Mouse (Mus musculus): ENCODE results near the gene Crygc.

The Crygc gene

DNA sequence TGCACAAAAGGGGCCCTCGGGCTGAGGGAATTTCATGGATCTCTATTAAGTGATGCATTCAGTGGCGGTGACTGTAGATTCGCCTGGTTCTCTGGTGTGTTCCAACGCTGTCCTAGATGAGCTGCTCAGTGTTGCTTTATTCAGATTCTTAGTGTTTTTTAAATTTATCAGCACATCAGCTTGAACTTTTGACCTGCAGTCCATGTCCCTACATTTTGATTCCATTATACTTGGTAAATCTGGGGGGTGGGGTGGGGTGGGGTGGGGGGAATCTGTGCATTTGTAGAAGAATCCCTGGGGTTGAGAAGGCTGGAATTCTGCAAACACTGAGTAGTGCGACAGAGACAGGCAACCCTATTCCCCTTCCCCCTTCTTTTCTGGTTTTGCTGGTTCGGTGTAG is at the start of gene Crygc:
Gene Crygc (minus strand): TSS at position 101 of the 400 bp plus-strand sequence.
- CTCF ChIA-PET = no interaction called here
- POLR2A ChIA-PET = interaction anchor here in 2 of 4 experiments (0.6 to 1.6 kb wide), 3 partner anchors 24 to 542 kb away, joined by 3 to 7 read pairs (median 6); no protein-coding TSS in a partner anchor

DNA sequence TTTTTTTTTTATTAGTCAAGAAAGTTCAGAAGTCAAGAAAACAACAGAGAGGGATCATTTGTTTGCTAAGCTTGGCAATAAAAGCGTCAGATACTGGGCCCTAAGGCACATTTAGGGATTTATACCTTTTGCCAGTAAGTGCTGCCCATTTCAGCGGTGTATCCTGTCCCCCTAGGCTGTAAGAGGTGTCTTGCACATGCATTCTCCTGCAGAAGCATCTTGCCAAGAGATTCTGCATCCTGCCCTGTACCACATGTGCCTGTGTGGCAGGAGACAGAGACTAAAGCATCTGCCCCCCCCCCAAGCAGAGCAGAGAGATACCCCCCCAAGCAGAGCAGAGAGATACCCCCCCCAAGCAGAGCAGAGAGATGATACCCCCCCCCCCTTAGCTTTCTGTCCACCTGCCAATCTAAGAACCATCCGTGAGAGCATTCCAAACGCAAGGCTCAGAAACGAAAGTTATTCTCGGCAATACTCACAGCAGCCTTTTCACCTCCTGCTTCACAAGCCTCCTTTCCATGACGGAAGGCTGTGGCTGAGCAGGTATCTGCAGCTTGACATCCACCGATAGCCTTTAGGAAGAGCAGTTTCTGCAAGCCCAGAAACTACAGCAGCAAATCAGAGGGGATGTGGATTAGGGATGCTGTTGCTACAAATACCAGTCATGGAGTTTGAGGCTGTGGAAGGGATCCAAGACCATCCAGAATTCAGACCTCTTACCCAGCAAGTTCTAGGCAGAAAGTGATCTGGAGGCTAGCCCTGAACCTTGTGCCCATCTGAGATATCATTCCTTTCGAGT is 49.3 kb upstream of the Crygc start, which contains the start of gene D630023F18Rik:
Gene D630023F18Rik (minus strand): TSS at position 641 of the 799 bp plus-strand sequence.
- ChIA-PET POLR2A (interaction anchor here in 2 of 4 experiments (0.7 to 1.0 kb wide), 2 partner anchors 10 to 11 kb away, joined by 3 read pairs; no protein-coding TSS in a partner anchor), CTCF (no interaction called here)

DNA sequence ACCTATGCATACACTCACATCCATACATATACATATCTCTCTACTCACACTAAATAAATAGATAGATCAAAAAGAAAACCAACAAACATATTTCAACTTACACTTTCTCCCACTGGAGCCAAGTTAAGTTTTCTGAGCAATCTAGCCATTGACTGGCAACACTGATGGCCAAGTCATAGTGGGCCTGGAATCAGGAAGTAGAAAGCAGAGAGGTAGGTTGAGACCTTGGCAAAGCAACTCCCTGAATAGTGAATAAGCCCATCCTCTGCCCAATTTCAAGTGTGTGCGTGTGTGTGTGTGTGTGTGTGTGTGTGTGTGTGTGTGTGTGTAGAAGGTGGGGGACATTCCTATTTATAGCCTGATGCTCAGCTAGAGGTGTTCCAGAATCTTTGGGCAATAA is 45.9 kb upstream of the Crygc start, which contains the start of gene Gm28845:
Gene Gm28845 (minus strand): TSS at position 121 of the 400 bp plus-strand sequence.
- CTCF ChIA-PET = no interaction called here
- POLR2A ChIA-PET = interaction anchor here in 2 of 4 experiments (1.8 to 2.8 kb wide), 3 partner anchors 9 to 59 kb away, joined by 4 to 8 read pairs (median 5); no protein-coding TSS in a partner anchor

DNA sequence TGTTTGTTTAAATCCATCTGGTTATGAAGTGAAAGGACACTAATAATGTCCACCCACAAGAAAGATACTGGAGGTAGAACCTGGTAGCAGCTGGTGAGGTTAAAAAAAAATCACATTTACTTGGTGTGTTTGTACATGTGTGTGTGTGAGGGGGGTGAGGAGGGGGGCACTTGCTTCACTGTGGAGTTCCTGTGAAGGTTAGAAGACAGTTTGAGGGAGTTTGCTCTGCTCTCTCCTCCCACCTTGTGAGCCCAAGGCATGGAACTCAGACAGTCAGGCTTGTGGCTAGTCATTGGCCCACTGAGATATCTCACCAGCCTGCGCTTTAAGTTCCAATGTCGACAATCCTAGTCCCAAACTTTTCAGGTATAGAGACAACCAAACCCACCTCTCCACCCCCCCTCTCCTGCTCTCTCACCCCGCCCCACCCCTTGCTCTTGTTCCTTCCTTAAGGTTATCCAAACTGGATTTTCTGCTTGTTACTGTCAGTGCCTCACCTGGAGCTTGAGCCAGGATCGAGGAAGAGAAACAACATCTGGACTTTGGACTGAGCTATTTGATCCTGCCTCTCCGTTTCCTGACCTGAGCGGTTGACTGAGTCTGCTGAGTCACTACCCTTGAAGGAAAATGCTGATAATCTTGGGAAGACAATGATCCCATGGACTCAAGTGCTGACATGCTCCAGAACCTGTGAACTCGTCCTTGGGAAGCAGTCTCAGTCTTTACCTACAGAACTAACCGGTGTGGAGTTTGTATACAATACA is 44.8 kb upstream of the Crygc start:
- ChIA-PET POLR2A (interaction anchor here in 3 of 4 experiments (0.7 to 2.8 kb wide), 8 partner anchors 8 to 383 kb away, joined by 3 to 8 read pairs (median 4); partner anchors contain the start of genes Idh1 (in 1 of the 3) and Pikfyve (in 1 of the 3)), CTCF (no interaction called here)

DNA sequence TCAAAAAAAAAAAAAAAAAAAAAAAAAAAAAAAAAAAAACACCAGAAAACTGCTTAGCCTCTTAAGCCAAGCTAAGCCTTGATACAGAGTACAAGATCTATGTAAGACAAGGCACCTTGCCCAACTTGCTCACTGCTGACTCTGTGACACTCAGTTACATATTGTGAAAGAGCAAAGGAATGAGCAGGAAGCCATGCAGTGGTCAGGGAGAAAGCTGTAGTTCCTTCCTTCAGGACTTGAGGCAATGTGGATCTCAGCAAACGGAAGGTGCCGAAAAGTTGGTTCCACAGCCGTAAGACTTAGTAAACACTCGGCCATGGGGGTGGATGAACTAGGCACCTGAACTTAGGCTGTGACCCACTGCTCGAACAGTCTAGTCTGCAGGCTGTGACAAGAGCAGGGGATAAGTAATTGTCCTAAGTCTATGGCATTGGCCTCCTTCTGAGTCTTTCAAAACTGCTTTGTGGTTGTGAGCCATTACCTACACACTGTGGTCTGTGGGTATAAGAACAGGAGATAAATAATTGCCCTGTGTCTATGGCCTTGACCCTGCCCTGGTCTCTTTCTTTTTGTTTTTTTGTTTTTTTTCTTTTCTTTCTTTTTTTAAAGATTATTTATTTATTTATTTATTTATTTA is 40.2 kb upstream of the Crygc start:
- CTCF ChIA-PET = interaction anchor here (0.5 to 2.9 kb wide), 7 partner anchors 24 to 1454 kb away, joined by 3 to 22 read pairs (median 4); partner anchors contain the start of gene Idh1 (in 1 of the 4)
- POLR2A ChIA-PET = interaction anchor here in 2 of 4 experiments (0.6 to 4.4 kb wide), 6 partner anchors 16 to 497 kb away, joined by 3 to 37 read pairs (median 4); partner anchors contain the start of genes Ccnyl1 (in 1 of the 2), Idh1 (in 1 of the 2), Mettl21a (in 1 of the 2) and Pikfyve (in 1 of the 2)

DNA sequence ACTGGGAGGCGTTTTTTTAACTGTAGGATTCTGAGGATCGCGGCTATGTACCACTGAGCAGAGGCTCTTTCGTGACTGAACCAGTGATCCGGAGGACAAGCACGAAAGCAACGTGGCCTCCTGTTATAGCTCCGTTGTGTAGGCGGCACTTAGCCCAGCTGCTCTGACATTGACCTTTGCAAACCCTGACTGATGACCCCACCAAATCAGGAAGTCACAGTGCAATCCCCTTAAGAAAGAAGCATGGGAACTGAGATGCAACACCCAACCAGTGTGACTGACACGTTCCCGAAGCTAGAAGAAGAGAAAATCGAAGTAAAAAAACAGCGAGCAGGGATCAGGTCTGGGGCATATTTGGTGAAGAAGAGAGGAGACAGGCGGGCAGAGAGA is 39.3 kb upstream of the Crygc start:
- CTCF ChIA-PET = interaction anchor here in 3 of 4 experiments (0.6 to 2.9 kb wide), 9 partner anchors 11 to 1453 kb away, joined by 3 to 22 read pairs (median 3); partner anchors contain the start of gene Idh1 (in 1 of the 3)
- POLR2A ChIA-PET = interaction anchor here in 3 of 4 experiments (0.8 to 4.4 kb wide), 13 partner anchors 10 to 422 kb away, joined by 3 to 37 read pairs (median 4); partner anchors contain the start of genes Ccnyl1 (in 2 of the 3), Idh1 (in 1 of the 3) and Pikfyve (in 1 of the 3)

DNA sequence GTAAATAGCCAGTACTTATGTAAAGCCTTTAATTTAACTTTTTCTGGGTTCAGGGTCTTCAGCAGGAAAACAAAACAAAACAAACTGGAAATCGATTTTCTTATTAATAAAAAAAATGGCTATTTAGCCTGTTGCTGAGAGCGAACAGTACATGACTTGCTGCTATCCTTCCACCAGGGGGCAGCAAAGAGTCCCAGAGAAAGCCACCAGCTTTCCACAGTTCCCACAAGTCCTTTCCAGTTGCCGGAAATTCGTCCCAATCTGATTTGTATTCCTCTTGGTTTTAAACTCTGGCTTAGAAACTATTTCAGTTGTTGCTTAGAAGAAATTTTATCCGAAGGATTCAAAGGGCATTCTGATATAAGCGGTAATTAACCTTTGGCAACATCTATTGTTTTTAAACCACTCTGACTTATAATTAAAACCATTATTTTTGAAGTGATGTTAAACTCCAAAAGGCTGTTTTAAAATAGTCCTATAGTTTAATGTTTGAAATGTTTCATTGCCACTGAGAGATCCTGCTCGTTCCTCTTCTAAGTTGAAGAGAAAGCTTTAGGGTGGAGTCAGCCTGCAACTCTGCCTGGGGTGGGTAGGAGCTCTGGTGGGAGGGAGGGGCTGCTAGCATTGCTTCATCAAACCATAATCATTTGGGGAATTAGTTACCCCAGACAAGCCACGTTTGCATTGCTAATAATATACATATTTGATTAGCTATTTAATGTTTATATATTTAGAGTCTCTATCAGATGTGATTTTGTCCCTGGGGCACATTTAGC is 38.7 kb upstream of the Crygc start:
- ChIA-PET CTCF (interaction anchor here in 3 of 4 experiments (0.7 to 2.9 kb wide), 11 partner anchors 11 to 74 kb away, joined by 3 to 22 read pairs (median 3); partner anchors contain the start of genes Crygb (in 1 of the 3) and Idh1 (in 1 of the 3)), POLR2A (interaction anchor here in 3 of 4 experiments (0.5 to 4.4 kb wide), 13 partner anchors 10 to 422 kb away, joined by 3 to 37 read pairs (median 3); partner anchors contain the start of genes Ccnyl1 (in 1 of the 3), D630023F18Rik (in 1 of the 3), Idh1 (in 1 of the 3) and Pikfyve (in 1 of the 3))

DNA sequence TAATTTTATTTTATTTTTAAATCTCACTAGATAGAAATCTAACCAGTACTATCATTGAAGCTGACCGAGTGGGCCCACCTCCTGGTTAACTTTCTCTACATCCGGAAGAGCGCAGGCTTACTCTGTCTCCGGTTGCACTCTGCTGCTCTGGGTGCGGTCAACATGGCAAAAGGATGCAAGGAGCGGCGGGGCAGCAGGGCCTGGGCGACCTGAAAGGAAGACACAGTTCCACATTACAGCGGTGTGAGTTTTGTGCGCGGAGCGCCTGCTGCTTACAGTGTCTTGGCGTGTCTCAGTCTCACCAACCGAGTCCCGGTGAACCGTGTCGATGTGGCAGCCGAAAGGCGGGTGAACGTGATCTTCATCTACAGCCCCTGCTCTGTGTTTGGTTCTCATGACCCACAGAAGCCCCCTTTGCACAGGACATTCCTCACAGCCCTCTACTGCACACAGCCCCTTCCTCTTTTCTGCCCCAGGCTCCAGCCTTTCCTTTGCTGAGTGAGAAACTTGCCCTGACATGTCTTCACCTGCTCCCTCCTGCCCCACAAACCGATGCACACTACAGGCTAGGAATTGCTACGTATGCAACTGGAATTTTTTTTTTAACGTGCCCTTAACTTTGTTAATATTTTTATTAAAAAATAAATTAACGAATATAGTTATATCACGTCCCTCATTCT is 36.4 kb upstream of the Crygc start:
- CTCF ChIA-PET = interaction anchor here in 1 of 4 experiments (0.5 kb wide), 1 partner anchor 65 kb away, joined by 8 read pairs; no protein-coding TSS in a partner anchor
- POLR2A ChIA-PET = interaction anchor here in 3 of 4 experiments (0.7 to 4.4 kb wide), 11 partner anchors 9 to 1741 kb away, joined by 3 to 37 read pairs (median 3); partner anchors contain the start of genes Gm28845 (in 2 of the 3), Ccnyl1 (in 1 of the 3), Fzd5 (in 1 of the 3) and Idh1 (in 1 of the 3)

DNA sequence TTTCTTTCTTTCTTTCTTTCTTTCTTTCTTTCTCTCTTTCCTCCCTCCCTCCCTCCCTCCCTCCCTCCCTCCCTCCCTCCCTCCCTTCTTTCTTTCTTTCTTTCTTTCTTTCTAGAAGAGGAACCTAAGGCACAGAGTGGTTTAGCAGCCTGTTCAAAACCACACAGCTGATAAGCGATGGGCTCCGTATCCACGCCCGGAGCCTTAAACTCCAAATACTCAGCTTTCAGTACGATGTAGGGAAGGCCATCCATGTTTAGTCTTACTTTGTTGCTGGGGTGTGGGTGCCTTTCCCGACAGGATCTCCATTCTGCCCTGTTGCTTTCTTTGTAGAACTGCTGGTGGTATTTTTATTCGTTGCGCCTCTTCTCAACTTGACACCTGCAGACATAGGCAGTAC is 35.7 kb upstream of the Crygc start:
- ChIA-PET POLR2A (interaction anchor here in 3 of 4 experiments (0.6 to 4.4 kb wide), 9 partner anchors 9 to 1741 kb away, joined by 3 to 37 read pairs (median 4); partner anchors contain the start of genes Ccnyl1 (in 1 of the 3), Gm28845 (in 1 of the 3), Idh1 (in 1 of the 3) and Pikfyve (in 1 of the 3)), CTCF (interaction anchor here in 1 of 4 experiments (0.5 kb wide), 1 partner anchor 65 kb away, joined by 8 read pairs; no protein-coding TSS in a partner anchor)

DNA sequence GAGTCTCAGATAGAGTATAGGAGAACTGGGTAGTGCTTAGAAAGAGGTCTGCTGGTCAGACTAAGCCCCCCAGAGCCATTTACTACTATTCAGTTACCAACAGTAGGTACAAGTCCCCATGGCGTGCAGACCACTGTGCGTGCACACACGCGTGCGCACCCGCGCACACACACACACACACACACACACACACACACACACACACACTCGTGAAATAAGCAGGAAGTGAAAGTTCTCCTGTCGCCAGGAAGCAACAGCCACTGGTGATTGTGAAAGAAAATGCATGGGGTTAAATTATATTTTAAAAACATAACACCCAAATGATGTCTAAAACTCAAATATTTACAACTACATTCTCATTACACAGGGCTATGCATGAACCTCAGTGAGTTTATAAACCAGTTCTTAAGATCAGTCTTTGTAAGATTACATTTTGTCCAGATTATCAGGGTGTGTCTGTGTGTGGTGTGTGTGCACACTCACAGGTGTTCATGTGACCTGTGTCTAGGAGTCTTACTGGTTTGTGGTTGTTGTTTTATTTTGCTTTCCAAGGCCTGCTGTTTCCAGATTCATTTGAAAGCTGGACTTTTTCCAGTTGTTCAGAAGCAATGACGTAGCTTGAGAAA is 34.3 kb upstream of the Crygc start:
- POLR2A ChIA-PET = interaction anchor here in 2 of 4 experiments (0.6 to 3.8 kb wide), 4 partner anchors 11 to 417 kb away, joined by 3 to 16 read pairs (median 3); partner anchors contain the start of gene Ccnyl1 (in 1 of the 2)

DNA sequence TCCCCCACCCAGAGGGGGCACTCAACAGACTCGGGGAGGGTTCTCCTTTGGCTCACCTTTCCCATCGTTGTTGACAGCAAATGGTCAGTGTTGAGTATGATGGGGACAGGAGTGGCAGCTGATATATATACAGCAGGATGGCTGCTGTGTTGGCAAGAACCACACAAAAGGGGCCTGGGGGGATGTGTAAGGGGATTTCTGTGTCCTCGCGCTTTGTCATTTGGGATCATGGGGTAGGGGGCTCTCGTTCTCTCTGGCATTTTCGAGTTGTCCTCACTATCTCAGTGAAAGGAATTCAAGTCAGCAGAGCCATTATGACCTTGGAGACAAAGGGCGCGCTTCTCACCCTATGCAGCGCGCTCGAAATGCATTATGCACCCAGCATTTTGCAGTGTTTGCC is 29.8 kb upstream of the Crygc start, which contains the start of gene Cryga:
Gene Cryga (minus strand): TSS at position 101 of the 400 bp plus-strand sequence.
- CTCF ChIA-PET = no interaction called here
- POLR2A ChIA-PET = no interaction called here

More for the DNA sequence above, 34.3 kb upstream of the Crygc start:
- CTCF ChIA-PET = no interaction called here

DNA sequence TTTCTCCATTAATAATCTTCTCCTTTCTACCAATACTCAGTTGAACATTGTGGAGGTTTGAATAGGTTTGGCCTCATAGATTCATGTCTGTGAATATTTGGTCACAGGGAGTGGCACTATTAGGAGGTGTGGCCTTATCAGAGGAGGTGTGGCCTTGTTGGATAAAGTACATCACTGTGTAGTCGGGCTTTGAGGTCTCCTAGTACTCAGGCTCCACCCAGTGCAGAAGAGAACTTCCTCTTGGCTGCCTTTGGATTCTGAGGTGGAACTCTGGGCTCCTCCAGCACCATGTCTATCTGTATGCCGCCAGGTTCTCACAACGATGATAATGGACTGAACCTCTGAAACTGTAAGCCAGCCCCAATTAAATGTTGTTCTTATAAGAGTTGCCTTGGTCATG is 23.5 kb upstream of the Crygc start:
- POLR2A ChIA-PET = no interaction called here
- CTCF ChIA-PET = no interaction called here

DNA sequence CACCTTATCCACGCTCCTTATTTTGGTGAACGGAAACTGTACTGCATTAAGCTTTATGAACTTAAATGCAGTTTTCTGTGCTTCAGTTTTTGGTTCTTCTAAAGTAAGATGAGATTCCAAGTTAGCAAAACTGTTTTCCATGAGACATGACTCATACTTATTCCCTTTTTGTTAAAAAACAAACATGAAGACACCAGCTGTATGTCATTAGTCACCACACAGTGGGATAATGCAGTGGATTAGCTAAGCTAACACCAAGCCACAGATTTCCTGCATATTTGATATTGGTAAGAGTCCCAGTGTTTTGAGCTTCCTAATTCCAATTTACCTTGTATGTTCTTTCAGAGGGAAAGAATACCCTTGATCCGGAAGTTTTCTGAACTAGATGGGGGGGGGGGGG is 18.1 kb upstream of the Crygc start:
- ChIA-PET POLR2A (interaction anchor here in 1 of 4 experiments (0.6 kb wide), 2 partner anchors 11 to 58 kb away, joined by 3 read pairs; no protein-coding TSS in a partner anchor), CTCF (interaction anchor here in 3 of 4 experiments (0.6 to 1.2 kb wide), 3 partner anchors 41 to 381 kb away, joined by 3 to 5 read pairs (median 3); no protein-coding TSS in a partner anchor)

DNA sequence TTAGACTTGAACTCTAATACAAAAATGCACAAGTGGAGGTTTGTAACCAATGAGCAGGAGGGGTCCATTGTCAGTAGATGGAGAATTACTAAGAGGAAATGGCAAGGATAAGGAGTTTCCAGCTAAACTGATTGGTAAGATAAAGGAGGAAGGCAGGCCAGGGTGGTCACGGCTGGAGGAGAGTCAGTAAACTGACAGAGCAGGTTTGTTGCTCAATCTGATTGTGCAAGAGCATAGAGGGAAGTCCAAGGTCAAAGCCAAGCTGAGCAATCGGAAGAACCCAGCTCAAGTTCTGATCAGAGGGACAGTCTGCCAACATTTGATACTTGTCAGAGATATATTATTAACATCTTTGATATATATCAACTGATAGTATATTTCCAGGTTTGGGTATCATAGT is 16.9 kb upstream of the Crygc start:
- CTCF ChIA-PET = no interaction called here
- POLR2A ChIA-PET = no interaction called here

DNA sequence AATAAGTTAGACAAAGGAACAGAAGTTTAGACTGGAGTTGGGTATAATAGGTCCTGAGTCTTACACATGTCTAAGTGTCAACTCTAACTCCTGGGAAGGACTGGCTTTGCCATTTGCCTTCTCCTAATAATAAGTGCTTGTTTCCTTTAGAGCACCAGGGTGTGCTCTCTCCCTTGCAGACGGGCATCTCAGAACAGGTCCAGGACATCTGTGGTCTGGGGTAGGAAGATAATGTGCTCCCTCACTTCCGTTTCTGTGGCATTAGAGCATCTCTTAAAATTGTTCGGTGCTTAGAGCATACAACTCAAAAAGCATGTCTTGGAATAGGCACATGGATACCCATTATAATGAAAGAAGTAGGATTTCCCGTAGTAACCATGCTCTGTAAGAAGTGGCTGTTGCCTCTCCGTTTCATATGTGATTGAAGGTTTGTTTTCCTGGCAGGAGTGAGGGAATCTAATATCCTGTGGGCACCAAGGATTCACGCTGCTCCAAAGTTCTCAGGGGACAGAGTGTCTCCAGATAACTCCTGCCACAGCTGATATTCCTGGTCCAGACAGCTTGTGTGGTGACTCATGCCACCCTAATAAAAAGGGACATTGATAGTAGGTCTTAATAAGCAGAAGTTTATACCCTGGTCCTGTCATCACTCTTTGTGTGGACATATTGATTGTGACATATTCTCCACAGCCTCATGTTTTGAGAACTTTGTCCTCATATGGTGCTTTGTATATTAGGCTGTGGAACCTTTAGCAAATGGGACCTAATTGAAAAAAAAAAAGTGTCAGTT is 15.3 kb upstream of the Crygc start:
- ChIA-PET POLR2A (no interaction called here), CTCF (no interaction called here)
